Mouse (Mus musculus) limb, embryonic 13.5 days (tissue): ENCODE measurements around the gene Acod1. TPM values are rescaled to one million over a fixed set of nuclear protein-coding genes. Genes with fewer than 3 reads are reported as not detected.

ENCODE experiments used
- ATAC-seq: fragments of 200-750 bp; cut with Nextera tagmentation; 2 replicates; pipeline ENCODE4 v1.8.0; 2017; ENCODE audit warnings: low read depth, moderate number of reproducible peaks, moderate TSS enrichment; ENCODE audit not compliant: low FRiP score
- H3K27ac ChIP-seq: fragments of 300-500 bp; sonication (generic); 2 replicates; pipeline ENCODE4 v1.5.1; 2015; ENCODE audit warnings: inconsistent platforms, mild to moderate bottlenecking, moderate library complexity
- H3K27me3 ChIP-seq: fragments of 300-500 bp; sonication (generic); 2 replicates; pipeline ENCODE4 v1.6.1; 2015; ENCODE audit warnings: mild to moderate bottlenecking, inconsistent platforms
- H3K36me3 ChIP-seq: fragments of 300-500 bp; sonication (generic); 2 replicates; pipeline ENCODE4 v1.6.1; 2015; ENCODE audit warnings: inconsistent platforms, mild to moderate bottlenecking, moderate library complexity
- H3K4me1 ChIP-seq: fragments of 300-500 bp; sonication (generic); 2 replicates; pipeline ENCODE4 v1.6.1; 2015; ENCODE audit warnings: inconsistent platforms
- H3K4me2 ChIP-seq: fragments of 300-500 bp; sonication (generic); replicated peaks from 2 replicates; pipeline ENCODE4 v1.6.1; 2015; ENCODE audit warnings: inconsistent platforms, mild to moderate bottlenecking, moderate library complexity
- H3K4me3 ChIP-seq: fragments of 300-500 bp; sonication (generic); 2 replicates; pipeline ENCODE4 v1.5.1; 2015; ENCODE audit warnings: moderate library complexity, mild to moderate bottlenecking, inconsistent platforms
- H3K9ac ChIP-seq: fragments of 300-500 bp; sonication (generic); 2 replicates; pipeline ENCODE4 v1.6.1; 2015; ENCODE audit warnings: mild to moderate bottlenecking, inconsistent platforms
- H3K9me3 ChIP-seq: fragments of 300-500 bp; sonication (generic); 2 replicates; pipeline ENCODE4 v1.6.1; 2016; ENCODE audit warnings: inconsistent platforms
- WGBS: fragments of 180-500 bp; shearing (Covaris S2); methylation state at CpG from one replicate; pipeline ENCODE4 v1.1.7; 2015; 5-methylcytosine and 5-hydroxymethylcytosine counted together
- polyA plus RNA-seq: library from polyadenylated mRNA; unstranded; fragments of >200 nt; fragmentation: Nextera tagmentation; extraction: Ambion mirVana; gene quantifications from 2 replicates; pipeline ENCODE4 v1.2.1, GENCODE M21; 2015

Acod1 gene
- polyA plus RNA-seq, 1 experiment from 2014 or later: not detected

DNA sequence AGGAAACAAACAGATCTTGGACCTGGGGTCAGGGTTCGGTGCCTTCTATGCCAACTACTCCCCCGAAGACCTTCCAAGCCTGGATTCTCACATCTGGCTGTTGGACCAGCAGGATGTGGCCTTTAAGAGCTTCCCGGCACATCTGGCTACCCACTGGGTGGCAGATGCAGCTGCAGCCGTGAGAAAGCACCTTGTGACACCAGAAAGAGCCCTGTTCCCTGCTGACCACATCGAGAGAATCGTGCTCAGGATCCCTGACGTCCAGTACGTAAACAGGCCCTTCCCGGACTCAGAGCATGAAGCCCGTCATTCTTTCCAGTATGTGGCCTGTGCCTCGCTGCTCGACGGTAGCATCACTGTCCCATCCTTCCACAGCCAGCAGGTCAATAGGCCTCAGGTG lies 8.0 kb downstream of the Acod1 start:
- ATAC-seq: no peak
- WGBS: 83% methylated on average over 13 of the region's 13 CpGs
- H3K4me1 ChIP-seq: no peaks in the 10 kb centered on the region

DNA sequence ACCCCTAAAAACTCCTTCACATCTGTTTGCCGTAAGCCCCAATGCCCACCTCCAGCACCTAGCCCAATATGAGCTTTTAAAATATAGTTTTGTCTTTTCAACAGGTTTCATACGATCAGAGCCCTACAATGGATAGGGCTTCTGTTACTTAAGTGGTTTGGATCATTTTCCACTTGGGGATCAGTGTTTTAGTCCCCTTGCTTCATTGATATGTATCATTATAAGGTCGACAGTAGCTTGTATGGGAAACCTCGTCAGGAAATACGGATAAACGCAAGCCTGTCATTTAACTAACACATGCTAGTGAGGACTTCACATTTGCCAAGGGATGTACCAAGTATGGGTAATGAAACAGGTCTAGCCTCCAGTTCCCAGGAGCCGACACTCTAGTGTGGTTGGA lies 9.8 kb downstream of the Acod1 start:
- Histone ChIP-seq H3K36me3 (no peaks in the 10 kb centered on the region), H3K4me3 (no peak overlapping the region), H3K9ac (no peak overlapping the region), H3K27ac (no peak overlapping the region), H3K27me3 (no peaks in the 10 kb centered on the region), H3K4me2 (no peak overlapping the region), H3K4me1 (no peaks in the 10 kb centered on the region), H3K9me3 (no peaks in the 10 kb centered on the region)
- ATAC-seq: no peak
- WGBS: 82% methylated on average over 7 of the region's 7 CpGs

More for the DNA sequence above, 8.0 kb downstream of the Acod1 start:
- no peak overlapping the region for H3K27ac ChIP-seq
- H3K27me3 ChIP-seq: no peaks in the 10 kb centered on the region
- no peaks in the 10 kb centered on the region for H3K9me3 ChIP-seq
- H3K36me3 ChIP-seq: no peaks in the 10 kb centered on the region
- no peak overlapping the region for H3K4me2 ChIP-seq
- H3K4me3 ChIP-seq: no peak overlapping the region
- H3K9ac ChIP-seq: no peak overlapping the region

DNA sequence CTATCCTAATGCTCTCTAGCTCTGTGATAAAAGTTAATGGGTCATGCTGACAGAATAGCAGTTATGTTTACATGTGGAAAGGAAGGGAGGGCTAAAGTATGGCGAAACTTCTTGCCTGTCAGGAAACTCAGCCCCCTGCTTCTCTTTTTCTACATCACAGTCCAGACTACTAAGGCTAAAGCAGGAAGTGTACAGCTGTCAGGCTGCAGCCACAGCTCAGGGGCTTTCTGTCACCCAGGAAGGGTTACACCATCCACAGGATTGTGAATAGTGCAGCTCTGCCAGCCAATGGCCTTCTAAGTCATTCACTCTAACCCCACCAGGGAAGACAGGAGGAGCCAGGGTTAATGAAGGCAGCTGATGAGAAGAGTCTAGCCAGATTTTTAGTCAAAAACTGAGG lies 12.2 kb downstream of the Acod1 start:
- no peak overlapping the region for H3K4me3 ChIP-seq
- H3K9me3 ChIP-seq: no peaks in the 10 kb centered on the region
- ATAC-seq: no peak
- H3K27me3 ChIP-seq: no peaks in the 10 kb centered on the region
- no peak overlapping the region for H3K9ac ChIP-seq
- H3K4me2 ChIP-seq: no peak overlapping the region
- no peaks in the 10 kb centered on the region for H3K4me1 ChIP-seq
- H3K27ac ChIP-seq: no peak overlapping the region
- WGBS: 88% methylated on average over 1 of the region's 1 CpGs
- no peaks in the 10 kb centered on the region for H3K36me3 ChIP-seq

DNA sequence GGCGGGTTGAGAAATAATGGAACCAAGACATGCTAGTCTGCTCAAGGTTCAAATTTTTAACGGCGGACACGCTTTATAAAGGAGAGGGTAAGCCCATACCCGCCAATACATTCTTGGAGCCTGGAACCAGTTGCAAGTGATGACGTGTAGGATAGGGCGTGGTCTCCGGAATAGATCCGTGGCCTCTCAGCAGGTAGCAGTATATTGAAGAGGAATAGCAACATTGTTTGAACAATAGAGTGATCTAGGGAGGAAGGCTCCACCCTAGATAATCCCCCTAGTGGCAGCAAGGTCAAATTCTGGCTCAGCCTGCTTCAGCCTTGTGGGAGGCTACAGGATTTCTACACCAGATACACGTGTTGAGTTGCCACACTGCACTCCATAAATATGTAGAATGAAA lies 12.7 kb downstream of the Acod1 start:
- Histone ChIP-seq H3K4me1 (no peaks in the 10 kb centered on the region), H3K27me3 (no peaks in the 10 kb centered on the region), H3K4me3 (no peak overlapping the region), H3K9ac (no peak overlapping the region), H3K36me3 (no peaks in the 10 kb centered on the region), H3K4me2 (no peak overlapping the region), H3K9me3 (no peaks in the 10 kb centered on the region), H3K27ac (no peak overlapping the region)
- 85% methylated on average over 10 of the region's 10 CpGs for WGBS
- no peak for ATAC-seq

DNA sequence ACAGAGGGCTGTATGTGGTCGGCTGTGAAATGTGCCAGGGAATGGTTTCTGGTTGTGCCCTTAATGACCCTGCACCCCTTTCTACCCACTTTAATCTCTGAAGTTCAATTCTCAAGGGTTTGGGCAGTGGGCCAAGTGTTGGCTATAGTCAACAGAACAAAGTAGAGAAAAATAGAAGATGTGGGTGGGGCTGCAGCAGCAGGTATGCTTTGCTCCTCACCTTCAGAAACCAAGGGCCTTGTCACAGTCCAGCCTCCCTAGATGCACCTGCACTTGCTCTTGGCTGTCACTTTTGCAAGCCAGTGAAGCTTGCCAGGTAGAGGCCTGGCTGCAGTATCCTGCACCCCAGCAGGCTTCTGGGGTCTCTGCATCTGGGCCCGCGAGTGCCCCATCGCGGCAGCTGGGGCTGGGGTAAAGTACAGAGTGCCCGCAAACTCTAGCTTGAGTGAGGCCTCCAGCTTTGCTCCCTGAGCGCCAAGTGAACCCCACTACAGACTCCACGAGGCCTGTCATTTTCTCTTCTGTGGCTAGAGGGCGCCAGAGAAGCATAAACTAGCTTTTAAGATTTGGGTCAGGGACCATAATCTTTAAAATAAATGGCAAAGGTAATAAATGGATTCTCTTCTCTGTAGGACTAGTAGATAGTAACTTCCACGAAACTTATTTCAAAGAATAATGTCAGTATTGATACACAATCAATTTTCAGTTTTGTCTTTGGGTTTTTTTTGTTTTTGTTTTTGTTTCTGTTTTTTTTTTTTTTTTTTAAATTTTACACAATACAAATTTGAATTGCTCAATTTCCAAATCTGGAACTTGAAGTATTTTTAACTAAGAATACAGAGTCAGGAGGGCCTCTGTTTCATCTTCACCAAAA lies 18.8 kb downstream of the Acod1 start:
- H3K27ac ChIP-seq: no peak overlapping the region
- no peak overlapping the region for H3K9ac ChIP-seq
- WGBS: 16% methylated on average over 10 of the region's 10 CpGs

DNA sequence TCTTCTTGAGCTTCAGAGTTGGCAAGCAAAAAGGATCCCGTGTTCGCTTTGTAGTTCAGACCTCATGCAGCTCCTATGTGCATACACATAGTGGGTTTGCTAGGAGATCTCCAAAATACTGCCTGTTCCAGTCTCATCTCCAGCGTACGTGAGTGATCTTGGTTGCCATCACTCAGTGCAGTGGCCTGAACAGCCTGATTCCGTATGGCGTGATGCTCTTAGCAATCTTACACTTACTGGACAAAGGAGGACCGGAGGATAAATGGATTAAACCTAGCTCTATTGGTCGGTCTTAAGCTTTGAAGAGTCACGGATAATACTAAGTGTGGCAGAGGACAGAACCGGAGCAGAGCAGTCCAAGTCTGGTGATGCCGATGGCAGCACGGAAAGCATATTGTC lies 22.7 kb downstream of the Acod1 start:
- Histone ChIP-seq H3K4me3 (peak overlapping the region; percentile 68), H3K9me3 (no peaks in the 10 kb centered on the region), H3K4me2 (peak overlapping the region; percentile 91), H3K4me1 (peaks cover 12% of the 10 kb centered on the region; the same call in 1 of the 2 replicates), H3K9ac (peak overlapping the region; percentile 81), H3K36me3 (peaks cover 26% of the 10 kb centered on the region), H3K27me3 (no peaks in the 10 kb centered on the region), H3K27ac (peak overlapping the region; percentile 84; the same call in 1 of the 2 replicates)
- WGBS: 19% methylated on average over 12 of the region's 12 CpGs
- no peak; the same call in 1 of the 2 replicates for ATAC-seq

More for the DNA sequence above, 18.8 kb downstream of the Acod1 start:
- Histone ChIP-seq H3K4me3 (no peak overlapping the region), H3K36me3 (no peaks in the 10 kb centered on the region), H3K9me3 (no peaks in the 10 kb centered on the region), H3K4me2 (no peak overlapping the region; the same call in 1 of the 2 replicates), H3K27me3 (no peaks in the 10 kb centered on the region), H3K4me1 (peaks cover 7% of the 10 kb centered on the region; the same call in 1 of the 2 replicates)
- ATAC-seq: no peak

DNA sequence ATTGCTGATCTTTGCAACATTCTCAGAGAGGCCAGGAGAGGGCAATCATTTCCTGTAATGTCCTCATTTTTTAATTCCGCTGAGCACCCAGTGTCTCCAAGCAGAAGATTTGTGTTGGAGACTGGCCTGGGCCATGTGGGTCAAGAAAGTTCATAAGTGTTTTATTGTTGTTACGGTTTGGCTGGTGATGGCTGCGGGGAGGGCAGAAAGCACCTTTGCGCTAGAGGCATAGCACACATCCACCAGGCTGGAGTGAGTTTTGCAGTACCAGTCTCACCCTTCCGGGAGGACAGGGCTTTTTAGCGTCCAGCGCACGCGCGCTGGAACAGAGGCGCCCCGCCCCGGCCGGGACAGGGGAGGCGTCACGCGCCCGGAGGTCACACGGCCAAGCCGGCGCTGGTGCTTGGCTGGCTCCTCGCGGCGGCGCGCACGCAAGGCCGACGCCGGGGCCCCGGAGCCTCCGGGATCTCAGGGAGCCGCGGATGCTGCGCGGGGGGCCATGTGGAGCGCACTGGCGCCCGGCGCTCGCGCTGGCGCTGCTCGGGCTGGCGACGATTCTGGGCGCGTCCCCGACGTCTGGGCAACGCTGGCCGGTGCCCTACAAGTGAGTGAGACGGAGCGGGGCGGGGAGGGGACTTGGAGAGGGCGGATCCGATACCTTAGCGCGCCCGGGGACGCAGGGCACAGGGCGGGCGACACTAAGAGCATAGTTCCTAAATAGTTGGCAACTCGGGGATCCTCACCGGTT lies 23.3 kb downstream of the Acod1 start, which contains the start of gene Cln5:
Gene Cln5, plus strand, starts transcription at position 353 of the 748 bp plus-strand sequence.
- Histone ChIP-seq H3K9ac (peak within 1 kb of the TSS; percentile 81), H3K4me3 (peak within 1 kb of the TSS; percentile 68), H3K36me3 (peaks cover 32% of the 10 kb centered on the region), H3K4me2 (peak within 1 kb of the TSS; percentile 91), H3K27ac (peak within 1 kb of the TSS; percentile 84), H3K27me3 (no peaks in the 10 kb centered on the region), H3K9me3 (no peaks in the 10 kb centered on the region), H3K4me1 (peaks cover 12% of the 10 kb centered on the region; the same call in 1 of the 2 replicates)
- under 1% methylated on average over 65 of the region's 65 CpGs for WGBS
- ATAC-seq: peak; percentile 98

DNA sequence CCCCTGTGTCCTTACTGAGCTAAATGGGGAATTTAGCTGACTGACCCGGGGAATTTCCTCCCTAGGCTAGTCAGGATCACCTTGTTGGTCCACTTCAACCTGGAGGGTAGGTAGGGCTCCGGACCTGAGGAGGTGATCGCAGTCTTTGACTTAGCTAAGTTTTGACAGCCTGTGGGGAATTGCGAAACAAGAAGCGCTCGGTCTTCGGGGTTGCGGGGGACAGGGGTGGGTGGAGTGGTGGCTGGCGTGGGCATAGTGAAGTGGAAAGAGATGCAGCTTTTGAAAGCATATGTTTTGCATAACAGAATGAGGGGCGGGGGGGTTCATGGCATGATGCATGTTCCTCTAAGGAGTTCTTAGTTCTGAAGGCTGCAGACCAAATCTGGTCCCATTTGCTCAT lies 24.0 kb downstream of the Acod1 start:
- Histone ChIP-seq H3K4me1 (peaks cover 8% of the 10 kb centered on the region; the same call in 1 of the 2 replicates), H3K36me3 (peaks cover 36% of the 10 kb centered on the region), H3K4me2 (peak overlapping the region; percentile 91), H3K27ac (peak overlapping the region; percentile 84; the same call in 1 of the 2 replicates), H3K9ac (peak overlapping the region; percentile 81), H3K9me3 (no peaks in the 10 kb centered on the region), H3K27me3 (no peaks in the 10 kb centered on the region), H3K4me3 (peak overlapping the region; percentile 68)
- ATAC-seq: 0 out of 2 replicates have a peak, but pooled peaks have one; percentile 0
- 3% methylated on average over 10 of the region's 10 CpGs for WGBS

DNA sequence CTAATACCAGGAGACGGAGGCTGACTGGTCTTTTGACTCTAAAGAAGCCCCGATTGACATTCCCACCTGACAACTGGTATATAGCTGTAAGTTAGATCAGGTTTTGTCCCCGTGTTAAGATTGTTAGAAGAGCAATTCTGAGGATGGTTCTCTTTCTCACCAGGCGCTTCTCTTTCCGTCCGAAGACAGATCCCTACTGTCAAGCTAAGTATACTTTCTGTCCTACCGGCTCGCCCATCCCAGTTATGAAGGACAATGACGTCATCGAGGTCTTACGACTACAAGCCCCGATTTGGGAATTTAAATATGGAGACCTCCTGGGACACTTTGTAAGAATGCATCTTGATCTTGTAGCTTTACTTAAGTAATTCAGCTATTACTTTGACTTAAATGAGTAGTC lies 24.7 kb downstream of the Acod1 start:
- no peak overlapping the region for H3K9ac ChIP-seq
- no peak overlapping the region for H3K4me2 ChIP-seq
- H3K27me3 ChIP-seq: no peaks in the 10 kb centered on the region
- no peak overlapping the region for H3K27ac ChIP-seq
- WGBS: 89% methylated on average over 12 of the region's 12 CpGs
- H3K4me3 ChIP-seq: no peak overlapping the region
- H3K4me1 ChIP-seq: peaks cover 8% of the 10 kb centered on the region; the same call in 1 of the 2 replicates
- H3K9me3 ChIP-seq: no peaks in the 10 kb centered on the region
- ATAC-seq: no peak
- peaks cover 43% of the 10 kb centered on the region for H3K36me3 ChIP-seq

DNA sequence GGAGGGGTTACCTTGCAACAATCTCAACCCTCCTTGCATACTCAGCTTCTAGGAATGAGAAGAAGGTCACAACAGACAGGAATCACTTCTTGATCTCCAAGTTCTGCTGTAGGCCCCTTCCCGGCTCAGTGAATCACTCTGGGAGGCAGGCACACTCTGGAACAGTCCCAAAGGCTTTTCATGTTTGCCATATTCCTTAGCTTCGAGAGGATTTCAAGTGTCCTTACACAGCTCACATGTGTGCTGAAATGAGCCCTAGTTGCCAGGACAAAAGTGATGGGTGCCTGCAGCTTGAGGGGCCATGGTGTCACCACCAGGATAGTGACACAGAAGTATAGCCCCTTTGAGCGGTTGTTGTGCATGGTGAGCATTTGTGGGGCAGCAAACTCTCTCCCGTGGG lies 26.0 kb downstream of the Acod1 start:
- no peaks in the 10 kb centered on the region for H3K9me3 ChIP-seq
- H3K9ac ChIP-seq: no peak overlapping the region
- H3K4me3 ChIP-seq: no peak overlapping the region
- peaks cover 51% of the 10 kb centered on the region for H3K36me3 ChIP-seq
- WGBS: 90% methylated on average over 4 of the region's 4 CpGs
- H3K4me2 ChIP-seq: no peak overlapping the region
- H3K27me3 ChIP-seq: no peaks in the 10 kb centered on the region
- peaks cover 8% of the 10 kb centered on the region; the same call in 1 of the 2 replicates for H3K4me1 ChIP-seq
- no peak for ATAC-seq
- H3K27ac ChIP-seq: no peak overlapping the region

DNA sequence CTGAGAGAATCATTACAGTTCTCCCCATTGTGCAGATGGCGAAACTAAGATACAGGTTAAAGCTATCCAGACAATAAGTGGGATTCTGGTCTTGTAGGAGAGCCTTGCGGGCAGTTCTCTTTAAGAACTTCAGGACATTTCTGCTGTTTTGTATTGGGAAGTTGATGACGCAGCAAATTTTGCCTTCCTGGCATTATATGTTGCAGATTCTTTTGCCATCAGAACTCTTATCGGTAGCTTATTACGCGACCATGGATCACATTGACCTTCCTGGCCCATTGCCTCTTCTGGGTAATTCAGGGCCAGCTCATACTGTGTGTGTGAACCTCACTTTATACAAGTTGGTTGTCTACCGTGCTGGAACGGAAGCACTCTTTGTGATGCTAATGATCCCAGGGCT lies 27.0 kb downstream of the Acod1 start:
- H3K27ac ChIP-seq: no peak overlapping the region
- H3K36me3 ChIP-seq: peaks cover 61% of the 10 kb centered on the region
- peaks cover 8% of the 10 kb centered on the region; the same call in 1 of the 2 replicates for H3K4me1 ChIP-seq
- H3K9ac ChIP-seq: no peak overlapping the region
- WGBS: 97% methylated on average over 8 of the region's 8 CpGs
- H3K4me3 ChIP-seq: no peak overlapping the region
- no peak for ATAC-seq
- H3K27me3 ChIP-seq: no peaks in the 10 kb centered on the region
- no peak overlapping the region for H3K4me2 ChIP-seq
- H3K9me3 ChIP-seq: no peaks in the 10 kb centered on the region

DNA sequence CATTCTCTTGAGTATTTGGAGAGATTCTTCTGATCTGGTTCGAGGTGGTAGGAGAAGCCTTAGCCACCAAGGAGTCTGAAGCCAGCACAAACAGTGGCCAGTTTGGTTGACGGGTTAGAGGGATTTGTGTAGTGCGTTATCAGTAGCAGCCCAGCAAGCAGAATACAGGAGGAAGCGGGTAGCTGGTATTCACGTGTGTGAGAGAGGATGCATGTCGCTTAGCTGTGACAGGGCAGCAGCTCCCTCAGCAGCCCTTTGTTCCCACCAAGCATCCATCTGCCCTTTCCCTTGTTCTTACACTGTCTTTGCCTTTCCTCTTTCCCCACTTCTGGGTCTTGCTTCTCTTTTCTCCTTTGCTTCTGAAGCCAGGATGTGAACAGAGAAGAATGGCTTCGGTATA lies 28.4 kb downstream of the Acod1 start:
- H3K4me1 ChIP-seq: 0 out of 2 replicates have a peak, but pooled peaks cover 5% of the 10 kb centered on the region
- no peak for ATAC-seq
- 89% methylated on average over 7 of the region's 7 CpGs for WGBS

More for the DNA sequence above, 28.4 kb downstream of the Acod1 start:
- Histone ChIP-seq H3K4me3 (no peak overlapping the region), H3K36me3 (peaks cover 68% of the 10 kb centered on the region), H3K4me2 (no peak overlapping the region), H3K9ac (no peak overlapping the region), H3K9me3 (no peaks in the 10 kb centered on the region), H3K27me3 (no peaks in the 10 kb centered on the region), H3K27ac (no peak overlapping the region)
